ENCODE assay signal across 8 mouse cellular contexts in genomic region chr15:25440991-25441867, GRCm38 (mm10). TPM values are rescaled to one million over a fixed set of nuclear protein-coding genes. Genes with fewer than 3 reads are reported as not detected.
DNase-seq lines count a peak whose midpoint lies in the region; ATAC-seq and TF ChIP-seq lines count a peak whose summit lies in the region.

No protein-coding gene starts in this region.

- no peak overlapping the region for H3K9ac ChIP-seq in embryonic facial prominence, embryonic 11.5 days (replicated peaks; ENCODE audit: low read length)
- H3K9ac ChIP-seq in liver, embryonic 15.5 days: no peak overlapping the region

- no peak for ATAC-seq in embryonic facial prominence, embryonic 11.5 days (replicated peaks; ENCODE audit: insufficient number of reproducible peaks, low FRiP score, low TSS enrichment, low read depth)
- ATAC-seq in liver, embryonic 15.5 days (ENCODE audit: insufficient read depth): no peak

- no peaks in the 10 kb centered on the region for H3K36me3 ChIP-seq in embryonic facial prominence, embryonic 11.5 days (replicated peaks; ENCODE audit: control insufficient read depth, insufficient read depth, low read depth, low read length)
- H3K36me3 ChIP-seq in heart, embryonic 10.5 days: no peaks in the 10 kb centered on the region
- no peaks in the 10 kb centered on the region for H3K36me3 ChIP-seq in liver, embryonic 15.5 days (replicated peaks)
- no peaks in the 10 kb centered on the region for H3K36me3 ChIP-seq in thymus, adult 2 months (ENCODE audit: control insufficient read depth, insufficient read depth, low read length)

- H3K4me3 ChIP-seq in embryonic facial prominence, embryonic 11.5 days (ENCODE audit: low read depth, low read length): peak overlapping the region; percentile 17; the same call in 1 of the 2 replicates
- peak overlapping the region; percentile 50 for H3K4me3 ChIP-seq in heart, embryonic 10.5 days
- H3K4me3 ChIP-seq in liver, embryonic 15.5 days (replicated peaks): 0 out of 2 replicates have a peak overlapping the region, but pooled peaks have one; percentile 15
- H3K4me3 ChIP-seq in thymus, adult 2 months (ENCODE audit: control insufficient read depth, insufficient read depth, low read length): no peak overlapping the region

- 5% methylated on average over 24 of the region's 24 CpGs for whole genome bisulfite sequencing in embryonic facial prominence, embryonic 11.5 days
- WGBS in heart, embryonic 10.5 days: 14% methylated on average over 24 of the region's 24 CpGs
- 13% methylated on average over 24 of the region's 24 CpGs for WGBS in liver, embryonic 15.5 days (ENCODE audit: insufficient replicate concordance)
- 15% methylated on average over 24 of the region's 24 CpGs for WGBS in thymus, adult 2 months

- H3K27ac ChIP-seq in embryonic facial prominence, embryonic 11.5 days (replicated peaks; ENCODE audit: low read depth, low read length): no peak overlapping the region
- H3K27ac ChIP-seq in heart, embryonic 10.5 days: no peak overlapping the region
- H3K27ac ChIP-seq in liver, embryonic 15.5 days (replicated peaks): no peak overlapping the region
- no peak overlapping the region for H3K27ac ChIP-seq in thymus, adult 2 months (ENCODE audit: control insufficient read depth, insufficient read depth, low read length)

- no peaks in the 10 kb centered on the region for H3K27me3 ChIP-seq in embryonic facial prominence, embryonic 11.5 days (ENCODE audit: control insufficient read depth, insufficient read depth, low read length)
- H3K27me3 ChIP-seq in heart, embryonic 10.5 days (ENCODE audit: insufficient read depth, poor library complexity, severe bottlenecking): peaks cover 42% of the 10 kb centered on the region; the same call in 1 of the 2 replicates
- peaks cover 5% of the 10 kb centered on the region; the same call in 1 of the 2 replicates for H3K27me3 ChIP-seq in liver, embryonic 15.5 days
- no peaks in the 10 kb centered on the region for H3K27me3 ChIP-seq in thymus, adult 2 months (ENCODE audit: control insufficient read depth, insufficient read depth, low read length)

- H3K4me1 ChIP-seq in embryonic facial prominence, embryonic 11.5 days (ENCODE audit: control insufficient read depth, insufficient read depth, low read length): peaks cover 3% of the 10 kb centered on the region; the same call in 1 of the 2 replicates
- H3K4me1 ChIP-seq in heart, embryonic 10.5 days: peaks cover 16% of the 10 kb centered on the region
- H3K4me1 ChIP-seq in liver, embryonic 15.5 days (replicated peaks): 0 out of 2 replicates have a peak, but pooled peaks cover 3% of the 10 kb centered on the region
- H3K4me1 ChIP-seq in thymus, adult 2 months (replicated peaks; ENCODE audit: control insufficient read depth, insufficient read depth, low read length): 0 out of 2 replicates have a peak, but pooled peaks cover 4% of the 10 kb centered on the region

- no peak for TF ChIP-seq POLR2A in thymus, adult 2 months (IDR thresholded peaks at IDR 0.05; ENCODE audit: control insufficient read depth, extremely low read depth, insufficient read depth, low read length, poor library complexity)

- H3K4me2 ChIP-seq in embryonic facial prominence, embryonic 11.5 days (ENCODE audit: low read depth, low read length): peak overlapping the region; percentile 33
- H3K4me2 ChIP-seq in liver, embryonic 15.5 days: peak overlapping the region; percentile 48

- no peak for TF ChIP-seq CTCF in thymus, adult 2 months (IDR thresholded peaks at IDR 0.05; ENCODE audit: borderline replicate concordance, control insufficient read depth, extremely low read depth, insufficient read depth, low read length, poor library complexity)

- no peaks in the 10 kb centered on the region for H3K9me3 ChIP-seq in embryonic facial prominence, embryonic 11.5 days (replicated peaks; ENCODE audit: control insufficient read depth, low read length)
- no peaks in the 10 kb centered on the region for H3K9me3 ChIP-seq in heart, embryonic 10.5 days
- H3K9me3 ChIP-seq in liver, embryonic 15.5 days (replicated peaks): no peaks in the 10 kb centered on the region

- peak; percentile 71 for DNase-seq in CD4-positive, CD25-positive, alpha-beta regulatory T cell, adult 2 months (ENCODE audit: low read depth, low spot score)
- DNase-seq in adrenal gland, adult 2 months: peak; percentile 74
- peak; percentile 90 for DNase-seq in embryonic facial prominence, embryonic 11.5 days (ENCODE audit: low spot score)
- peak; percentile 81 for DNase-seq in heart, embryonic 10.5 days (ENCODE audit: low spot score)
- peak; percentile 82 for DNase-seq in kidney, adult 9 months
- DNase-seq in neural tube, embryonic 10.5 days (ENCODE audit: extremely low spot score, low spot score): peak; percentile 78
- peak; percentile 68 for DNase-seq in thymus, adult 2 months

RNA-seq across cellular contexts. Expression of gene Basp1, which starts 27.7 kb away (rescaled TPM):
- 1 to 10 TPM; 6.6 to 8.1 TPM for total RNA-seq in adrenal gland, adult 2 months (2021)
- 2.4 and 4.2 TPM in 2 replicates for polyA plus RNA-seq in adrenal gland, adult 2 months (2012; rRNA removed)
- polyA plus RNA-seq in embryonic facial prominence, embryonic 11.5 days (2014; fragmentation: Nextera tagmentation; extraction: Ambion mirVana): 113 and 141 TPM in 2 replicates
- polyA plus RNA-seq in heart, embryonic 10.5 days (2016; fragmentation: Nextera tagmentation; extraction: Ambion mirVana): 8.8 and 22.0 TPM in 2 replicates
- 2.0 and 2.3 TPM in 2 replicates for polyA plus RNA-seq in liver, embryonic 15.5 days (2015; fragmentation: Nextera tagmentation; extraction: Ambion mirVana)
- polyA plus RNA-seq in thymus, adult 2 months (2012; rRNA removed): 13.9 and 18.1 TPM in 2 replicates
